Mouse (Mus musculus) embryonic facial prominence, embryonic 13.5 days (tissue): ENCODE results near the gene Rcan2. TPM values are rescaled to one million over a fixed set of nuclear protein-coding genes. Genes with fewer than 3 reads are reported as not detected.

Source experiments
- ATAC-seq: fragments of 200-750 bp; cut with Nextera tagmentation; 2 replicates; pipeline ENCODE4 v1.8.0; 2017; ENCODE audit warnings: low read depth; ENCODE audit not compliant: insufficient number of reproducible peaks, insufficient read depth, low FRiP score, low TSS enrichment
- H3K27ac ChIP-seq: fragments of 300-500 bp; sonication (generic); 2 replicates; pipeline ENCODE4 v1.5.1; 2015; ENCODE audit warnings: moderate library complexity, mild to moderate bottlenecking, inconsistent platforms
- H3K27me3 ChIP-seq: fragments of 300-500 bp; sonication (generic); 2 replicates; pipeline ENCODE4 v1.6.1; 2015; ENCODE audit warnings: mild to moderate bottlenecking, inconsistent platforms
- H3K36me3 ChIP-seq: fragments of 300-500 bp; sonication (generic); 2 replicates; pipeline ENCODE4 v1.6.1; 2015; ENCODE audit warnings: mild to moderate bottlenecking, inconsistent platforms
- H3K4me1 ChIP-seq: fragments of 300-500 bp; sonication (generic); 2 replicates; pipeline ENCODE4 v1.6.1; 2015; ENCODE audit warnings: inconsistent platforms
- H3K4me2 ChIP-seq: fragments of 300-500 bp; sonication (generic); 2 replicates; pipeline ENCODE4 v1.6.1; 2015; ENCODE audit warnings: moderate library complexity, mild to moderate bottlenecking, inconsistent platforms
- H3K4me3 ChIP-seq: fragments of 300-500 bp; sonication (generic); 2 replicates; pipeline ENCODE4 v1.5.1; 2015; ENCODE audit warnings: mild to moderate bottlenecking, inconsistent platforms
- H3K9ac ChIP-seq: fragments of 300-500 bp; sonication (generic); 2 replicates; pipeline ENCODE4 v1.6.1; 2015; ENCODE audit warnings: mild to moderate bottlenecking, inconsistent platforms
- H3K9me3 ChIP-seq: fragments of 300-500 bp; sonication (generic); 2 replicates; pipeline ENCODE4 v1.6.1; 2016; ENCODE audit warnings: inconsistent platforms
- WGBS: fragments of 180-500 bp; shearing (Covaris S2); methylation state at CpG from one replicate; pipeline ENCODE4 v1.1.7; 2015; ENCODE audit warnings: mixed read lengths; 5-methylcytosine and 5-hydroxymethylcytosine counted together
- polyA plus RNA-seq: library from polyadenylated mRNA; unstranded; fragments of >200 nt; fragmentation: Nextera tagmentation; extraction: Ambion mirVana; gene quantifications from 2 replicates; pipeline ENCODE4 v1.2.1, GENCODE M21; 2015

The Rcan2 gene
- polyA plus RNA-seq, 1 experiment from 2014 or later, result 5.4 TPM

DNA sequence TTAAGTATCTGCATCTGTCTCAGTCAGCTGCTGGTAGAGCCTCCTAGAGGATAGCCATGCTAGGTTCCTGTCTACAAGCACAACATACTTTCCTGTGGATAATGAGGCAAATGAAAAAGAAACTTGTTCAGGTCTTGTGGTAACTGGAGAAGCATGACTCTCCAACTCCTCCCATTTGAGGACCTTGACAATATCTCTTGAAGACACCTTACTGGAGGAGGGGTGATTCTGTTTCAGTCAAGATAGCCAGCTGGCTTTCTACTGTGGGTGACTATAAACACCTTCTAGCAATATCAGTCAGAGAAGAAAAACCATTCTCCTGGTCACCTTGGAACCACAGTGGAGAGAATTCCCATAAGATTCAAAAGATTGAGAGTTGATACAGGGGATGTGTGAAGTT lies 257.0 kb downstream of the Rcan2 start:
- no peaks in the 10 kb centered on the region for H3K27me3 ChIP-seq
- H3K4me2 ChIP-seq, result no peak overlapping the region
- no peak for ATAC-seq
- no peaks in the 10 kb centered on the region for H3K9me3 ChIP-seq
- no peak overlapping the region for H3K27ac ChIP-seq
- no peaks in the 10 kb centered on the region for H3K36me3 ChIP-seq
- H3K4me1 ChIP-seq, result peaks cover 12% of the 10 kb centered on the region
- no peak overlapping the region for H3K9ac ChIP-seq
- H3K4me3 ChIP-seq, result no peak overlapping the region

GRCm38 (mm10) chr17:44060781-44061180 lies 259.6 kb downstream of the Rcan2 start:
- Histone ChIP-seq H3K9ac (no peak overlapping the region), H3K27me3 (no peaks in the 10 kb centered on the region), H3K4me3 (no peak overlapping the region), H3K36me3 (no peaks in the 10 kb centered on the region), H3K9me3 (no peaks in the 10 kb centered on the region), H3K27ac (no peak overlapping the region), H3K4me2 (no peak overlapping the region), H3K4me1 (peaks cover 12% of the 10 kb centered on the region)
- 89% methylated on average over 1 of the region's 1 CpGs for WGBS
- no peak for ATAC-seq

GRCm38 (mm10) chr17:44061289-44061890 lies 260.2 kb downstream of the Rcan2 start:
- WGBS, result 46% methylated on average over 5 of the region's 5 CpGs
- Histone ChIP-seq H3K4me1 (peaks cover 12% of the 10 kb centered on the region), H3K36me3 (no peaks in the 10 kb centered on the region), H3K27me3 (no peaks in the 10 kb centered on the region), H3K27ac (no peak overlapping the region), H3K9me3 (no peaks in the 10 kb centered on the region), H3K9ac (no peak overlapping the region), H3K4me2 (no peak overlapping the region), H3K4me3 (no peak overlapping the region)
- 0 out of 2 replicates have a peak, but pooled peaks have one; percentile 10 for ATAC-seq

- Histone ChIP-seq H3K9me3 (no peaks in the 10 kb centered on the region), H3K27ac (no peak overlapping the region), H3K4me3 (no peak overlapping the region), H3K27me3 (no peaks in the 10 kb centered on the region), H3K36me3 (no peaks in the 10 kb centered on the region), H3K9ac (no peak overlapping the region), H3K4me1 (no peaks in the 10 kb centered on the region), H3K4me2 (no peak overlapping the region)
- ATAC-seq, result no peak
- WGBS, result 72% methylated on average over 6 of the region's 6 CpGs
These were observed 267.7 kb downstream of the Rcan2 start for GRCm38 (mm10) chr17:44068876-44069275.

DNA sequence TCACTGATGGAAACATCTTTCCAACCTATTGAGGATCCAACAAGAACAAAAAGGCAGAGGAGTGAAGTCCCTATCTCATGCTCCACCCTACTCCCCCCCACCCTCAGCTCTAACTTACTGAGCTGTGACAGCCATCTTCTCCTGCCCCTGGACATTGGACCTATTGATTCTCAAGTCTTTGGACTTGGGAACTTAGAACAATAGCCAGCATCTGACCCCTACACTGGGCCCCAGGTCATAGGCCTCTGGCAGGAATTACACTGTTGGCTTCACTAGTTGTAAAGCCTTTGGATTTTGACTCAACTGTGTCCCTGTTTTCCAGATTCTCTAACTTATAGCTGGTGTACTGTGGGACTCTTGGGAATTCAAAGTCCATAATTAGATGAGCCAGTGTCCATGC lies 270.5 kb downstream of the Rcan2 start:
- no peaks in the 10 kb centered on the region for H3K36me3 ChIP-seq

DNA sequence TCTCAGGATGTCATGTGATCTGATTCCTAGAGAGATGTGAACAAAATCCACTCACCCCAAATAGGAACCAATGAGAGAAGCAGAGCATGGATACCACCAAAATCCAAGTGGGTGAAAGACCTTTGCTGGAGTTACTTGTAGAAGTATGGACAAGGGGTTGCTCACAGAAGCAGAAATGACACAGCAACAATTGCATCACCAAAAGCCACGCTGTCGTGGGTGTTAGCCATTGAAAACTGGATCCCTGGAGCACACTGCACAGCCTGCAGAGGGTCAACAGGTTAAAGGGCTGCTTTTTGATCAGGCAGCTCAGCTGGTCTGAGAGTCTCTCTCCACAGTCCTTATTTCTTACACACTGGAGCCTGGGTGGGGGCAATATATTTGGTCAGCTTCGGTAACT lies 274.4 kb downstream of the Rcan2 start:
- WGBS, result 79% methylated on average over 3 of the region's 3 CpGs
- H3K4me2 ChIP-seq, result no peak overlapping the region
- no peaks in the 10 kb centered on the region; the same call in 1 of the 2 replicates for H3K27me3 ChIP-seq
- no peak overlapping the region for H3K4me3 ChIP-seq
- peaks cover 6% of the 10 kb centered on the region for H3K4me1 ChIP-seq
- ATAC-seq, result no peak
- H3K9ac ChIP-seq, result no peak overlapping the region
- H3K9me3 ChIP-seq, result no peaks in the 10 kb centered on the region
- no peaks in the 10 kb centered on the region for H3K36me3 ChIP-seq
- no peak overlapping the region for H3K27ac ChIP-seq

More for the DNA sequence above, 270.5 kb downstream of the Rcan2 start:
- Histone ChIP-seq H3K4me3 (no peak overlapping the region), H3K9ac (no peak overlapping the region), H3K27ac (no peak overlapping the region), H3K4me2 (no peak overlapping the region), H3K4me1 (no peaks in the 10 kb centered on the region), H3K27me3 (no peaks in the 10 kb centered on the region), H3K9me3 (no peaks in the 10 kb centered on the region)
- ATAC-seq, result no peak

DNA sequence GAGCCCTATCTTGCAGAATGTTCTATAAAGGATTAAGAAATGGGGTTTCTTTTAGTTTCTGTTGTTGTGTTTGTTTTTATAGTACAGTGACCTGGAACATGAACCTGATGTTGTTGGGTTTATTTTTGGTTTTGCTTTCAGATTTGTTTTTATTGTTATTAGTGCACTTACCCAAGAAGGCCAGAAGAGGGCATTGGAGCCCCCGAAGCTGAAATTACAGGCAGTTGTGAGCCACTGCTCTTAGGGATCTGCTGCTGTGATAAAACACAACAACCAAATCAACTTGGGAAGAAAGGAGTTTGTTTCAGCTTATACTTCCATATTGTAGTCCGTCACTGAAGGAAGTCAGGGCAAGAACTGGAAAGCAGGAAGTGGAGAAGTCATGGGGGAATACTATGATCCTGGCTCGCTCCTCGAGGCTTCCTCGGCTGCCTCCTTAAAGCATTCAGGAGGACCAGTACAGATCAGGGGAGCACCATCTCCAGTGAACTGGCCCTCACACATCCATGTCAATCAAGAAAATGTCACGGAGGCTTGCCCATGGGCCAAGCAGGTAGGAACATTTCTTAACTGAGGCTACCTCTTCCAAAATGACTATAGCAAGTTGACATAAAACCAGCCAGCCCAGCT lies 275.0 kb downstream of the Rcan2 start:
- H3K4me3 ChIP-seq, result no peak overlapping the region
- H3K9me3 ChIP-seq, result no peaks in the 10 kb centered on the region
- H3K4me2 ChIP-seq, result peak overlapping the region; percentile 3; the same call in 1 of the 2 replicates
- no peaks in the 10 kb centered on the region; the same call in 1 of the 2 replicates for H3K27me3 ChIP-seq
- H3K9ac ChIP-seq, result no peak overlapping the region
- WGBS, result 50% methylated on average over 6 of the region's 6 CpGs
- H3K27ac ChIP-seq, result no peak overlapping the region
- peaks cover 6% of the 10 kb centered on the region for H3K4me1 ChIP-seq
- peaks cover 3% of the 10 kb centered on the region; the same call in 1 of the 2 replicates for H3K36me3 ChIP-seq
- ATAC-seq, result no peak

- no peaks in the 10 kb centered on the region for H3K9me3 ChIP-seq
- no peak for ATAC-seq
- no peak overlapping the region for H3K9ac ChIP-seq
- peaks cover 6% of the 10 kb centered on the region for H3K4me1 ChIP-seq
- H3K4me3 ChIP-seq, result no peak overlapping the region
- H3K27me3 ChIP-seq, result no peaks in the 10 kb centered on the region; the same call in 1 of the 2 replicates
- 83% methylated on average over 12 of the region's 12 CpGs for WGBS
- H3K27ac ChIP-seq, result no peak overlapping the region
- no peak overlapping the region for H3K4me2 ChIP-seq
- peaks cover 12% of the 10 kb centered on the region for H3K36me3 ChIP-seq
These were observed 276.1 kb downstream of the Rcan2 start for GRCm38 (mm10) chr17:44077146-44077842.

DNA sequence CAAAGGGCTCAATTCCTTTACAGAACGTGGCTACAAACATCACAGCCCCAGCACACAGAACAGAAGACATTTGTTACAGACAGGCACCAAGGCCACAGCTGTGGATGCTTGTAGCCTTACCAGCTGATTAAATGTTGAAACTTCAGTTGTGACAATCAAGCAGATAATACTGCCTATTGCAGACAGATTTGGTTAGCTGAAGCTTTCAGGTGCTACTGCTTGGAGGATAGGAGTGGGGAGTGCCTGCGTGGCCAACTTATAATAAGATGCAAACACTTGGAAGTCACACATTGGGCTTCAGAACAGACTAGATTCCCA lies 276.7 kb downstream of the Rcan2 start:
- H3K9me3 ChIP-seq, result no peaks in the 10 kb centered on the region
- no peak overlapping the region for H3K9ac ChIP-seq
- WGBS, result 57% methylated on average over 2 of the region's 2 CpGs
- H3K4me3 ChIP-seq, result no peak overlapping the region
- no peak overlapping the region for H3K27ac ChIP-seq
- H3K27me3 ChIP-seq, result no peaks in the 10 kb centered on the region; the same call in 1 of the 2 replicates
- no peak overlapping the region for H3K4me2 ChIP-seq
- H3K36me3 ChIP-seq, result peaks cover 12% of the 10 kb centered on the region
- peaks cover 6% of the 10 kb centered on the region for H3K4me1 ChIP-seq
- no peak for ATAC-seq

DNA sequence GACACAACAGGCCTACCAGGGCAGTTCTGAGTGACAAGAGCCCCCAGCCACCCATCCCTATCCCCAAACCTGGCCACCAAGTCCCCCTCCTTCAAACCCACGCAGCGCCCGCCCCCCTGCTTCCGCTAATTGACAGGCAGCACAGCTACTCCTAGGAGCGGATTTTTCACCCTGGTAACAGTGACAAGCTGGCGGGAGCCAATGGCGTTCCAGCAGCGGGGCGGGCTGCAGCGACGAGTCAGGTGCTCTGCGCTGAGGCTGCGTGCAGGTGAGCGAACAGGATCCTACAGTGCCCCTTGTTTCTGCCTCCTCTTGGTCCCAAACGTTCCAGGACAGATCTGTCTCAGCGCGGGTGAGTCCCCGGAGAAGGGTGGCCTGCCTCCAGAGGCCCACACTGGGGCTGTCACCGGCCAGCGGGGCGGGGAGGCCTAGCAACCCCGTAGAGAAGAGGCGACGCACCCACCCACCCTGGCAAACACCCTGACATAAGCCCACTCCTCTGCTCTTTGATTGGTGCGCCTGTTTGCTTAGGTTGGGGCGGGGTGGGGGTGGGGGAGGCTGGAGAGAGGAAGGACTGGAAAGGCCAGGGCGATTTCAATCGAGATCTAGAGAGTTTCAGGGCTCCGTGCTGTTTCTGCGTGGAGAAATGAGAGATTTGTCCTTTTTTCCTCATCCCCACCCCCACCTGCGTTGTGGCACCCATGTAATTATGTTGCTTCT lies 277.6 kb downstream of the Rcan2 start, which contains the start of gene Enpp5:
Gene Enpp5, plus strand, starts transcription at position 183 of the 720 bp plus-strand sequence.
- H3K9ac ChIP-seq, result peak within 1 kb of the TSS; percentile 74
- peak within 1 kb of the TSS; percentile 56 for H3K4me3 ChIP-seq
- peak; percentile 91 for ATAC-seq
- no peaks in the 10 kb centered on the region; the same call in 1 of the 2 replicates for H3K27me3 ChIP-seq
- peaks cover 6% of the 10 kb centered on the region for H3K4me1 ChIP-seq
- H3K9me3 ChIP-seq, result no peaks in the 10 kb centered on the region
- H3K36me3 ChIP-seq, result peaks cover 12% of the 10 kb centered on the region
- peak within 1 kb of the TSS; percentile 78 for H3K4me2 ChIP-seq
- 2% methylated on average over 31 of the region's 31 CpGs for WGBS
- peak within 1 kb of the TSS; percentile 35 for H3K27ac ChIP-seq

DNA sequence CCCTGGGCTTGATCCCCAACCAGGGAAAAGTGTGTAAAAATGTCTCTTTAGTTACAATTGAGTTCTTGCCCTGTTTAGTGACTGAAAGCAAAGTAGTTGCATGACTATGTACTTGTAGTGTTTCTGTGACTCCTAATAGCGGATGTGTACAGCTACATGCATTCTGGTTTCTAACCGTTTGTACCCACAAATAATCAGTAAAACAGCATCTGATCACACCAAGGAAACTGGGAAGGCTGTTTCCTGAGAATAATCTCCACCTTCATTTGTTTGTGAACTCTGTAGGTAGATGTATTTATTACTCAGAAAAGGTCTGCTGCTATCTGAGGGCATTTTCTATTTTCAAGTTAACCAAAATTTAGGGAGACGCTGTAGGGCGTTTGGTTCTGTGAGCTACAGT lies 282.0 kb downstream of the Rcan2 start:
- Histone ChIP-seq H3K4me2 (no peak overlapping the region), H3K9me3 (no peaks in the 10 kb centered on the region), H3K4me1 (peaks cover 6% of the 10 kb centered on the region), H3K9ac (no peak overlapping the region), H3K27me3 (no peaks in the 10 kb centered on the region), H3K36me3 (peaks cover 12% of the 10 kb centered on the region), H3K27ac (no peak overlapping the region), H3K4me3 (no peak overlapping the region)
- WGBS, result 85% methylated on average over 4 of the region's 4 CpGs
- no peak for ATAC-seq
